Mouse (Mus musculus) myocyte (in vitro differentiated cells): ENCODE results near the gene Tmem174. TPM values are rescaled to one million over a fixed set of nuclear protein-coding genes. Genes with fewer than 3 reads are reported as not detected.
A peak's percentile ranks its signal among the peaks of the same experiment; 100 is the strongest.

ENCODE experiments used
- H3K27me3 ChIP-seq: one replicate; pipeline ENCODE4 v1.6.1; 2011; ENCODE audit not compliant: control insufficient read depth, insufficient read depth, insufficient read length
- H3K36me3 ChIP-seq: one replicate; pipeline ENCODE4 v1.6.1; 2011; ENCODE audit not compliant: control insufficient read depth, insufficient read depth
- H3K4me2 ChIP-seq: one replicate; pipeline ENCODE4 v1.6.1; 2011; ENCODE audit warnings: low read depth, control low read depth
- H3K4me3 ChIP-seq: one replicate; pipeline ENCODE4 v1.5.1; 2011; ENCODE audit warnings: mild to moderate bottlenecking, control low read depth, moderate library complexity
- H3K79me2 ChIP-seq: one replicate; pipeline ENCODE4 v1.6.1; 2011; ENCODE audit not compliant: control insufficient read depth, insufficient read depth
- H3ac ChIP-seq: one replicate; pipeline ENCODE4 v1.6.1; 2011; ENCODE audit not compliant: control insufficient read depth, insufficient read length
- CEBPB ChIP-seq: IDR thresholded peaks from 2 replicates; pipeline ENCODE4 v1.6.1; 2011; ENCODE audit warnings: mild to moderate bottlenecking, moderate library complexity; ENCODE audit not compliant: poor library complexity, insufficient read depth, severe bottlenecking
- E2F4 ChIP-seq: IDR thresholded peaks from one replicate; pipeline ENCODE4 v1.6.1; 2011; ENCODE audit warnings: mild to moderate bottlenecking, control low read depth, moderate library complexity; ENCODE audit not compliant: insufficient read depth
- MAX ChIP-seq: IDR thresholded peaks from one replicate; pipeline ENCODE4 v1.6.1; 2011; ENCODE audit warnings: low read depth, mild to moderate bottlenecking, control low read depth
- MYOD1 ChIP-seq, 3 experiments: IDR thresholded peaks; one replicate each; pipeline ENCODE4 v1.6.1; 2011; ENCODE audit warnings: control low read depth in 2 of 3, low read depth in 2 of 3, mild to moderate bottlenecking in 2 of 3, moderate library complexity in 1 of 3; ENCODE audit not compliant: insufficient read length in 2 of 3, control insufficient read depth in 1 of 3
- MYOG ChIP-seq, 3 experiments: IDR thresholded peaks; one replicate each; pipeline ENCODE4 v1.6.1; 2011; ENCODE audit warnings: control low read depth in 2 of 3, low read depth in 2 of 3, mild to moderate bottlenecking in 2 of 3; ENCODE audit not compliant: insufficient read length in 2 of 3, control insufficient read depth in 1 of 3, insufficient read depth in 1 of 3
- POLR2A ChIP-seq: IDR thresholded peaks from one replicate; pipeline ENCODE4 v1.6.1; 2011; ENCODE audit warnings: low read depth, mild to moderate bottlenecking, control low read depth, moderate library complexity; ENCODE audit not compliant: insufficient read length
- POLR2AphosphoS2 ChIP-seq: IDR thresholded peaks from one replicate; pipeline ENCODE4 v1.6.1; 2011; ENCODE audit warnings: low read depth, control low read depth; ENCODE audit not compliant: insufficient read length
- REST ChIP-seq: IDR thresholded peaks from one replicate; pipeline ENCODE4 v1.6.1; 2011; ENCODE audit warnings: mild to moderate bottlenecking, control low read depth, moderate library complexity; ENCODE audit not compliant: insufficient read depth, insufficient read length
- SRF ChIP-seq: IDR thresholded peaks from one replicate; pipeline ENCODE4 v1.6.1; 2011; ENCODE audit warnings: low read depth; ENCODE audit not compliant: control insufficient read depth, insufficient read length
- TCF12 ChIP-seq: IDR thresholded peaks from one replicate; pipeline ENCODE4 v1.6.1; 2011; ENCODE audit warnings: mild to moderate bottlenecking, control low read depth; ENCODE audit not compliant: poor library complexity, insufficient read depth, severe bottlenecking
- TCF3 ChIP-seq: IDR thresholded peaks from one replicate; pipeline ENCODE4 v1.6.1; 2011; ENCODE audit warnings: low read depth, control low read depth; ENCODE audit not compliant: insufficient read length
- USF1 ChIP-seq: IDR thresholded peaks from one replicate; pipeline ENCODE4 v1.6.1; 2011; ENCODE audit warnings: low read depth, mild to moderate bottlenecking, control low read depth, moderate library complexity
- polyA plus RNA-seq: library from polyadenylated mRNA; unstranded; fragments of >200 nt; fragmentation: generic; extraction: Trizol; gene quantifications from one replicate; pipeline ENCODE4 v1.2.1, GENCODE M21; 2012; ENCODE audit warnings: missing spikeins

Tmem174 gene
- polyA plus RNA-seq, 1 experiment: not detected

- H3K36me3 ChIP-seq: no peaks in the 10 kb centered on the region
- TF ChIP-seq MYOD1 (IDR thresholded peaks at IDR 0.05; ENCODE audit: control insufficient read depth in 1 of 3, insufficient read length in 2 of 3, low read depth in 2 of 3) (no peak), SRF (no peak), MAX (no peak), E2F4 (no peak), CEBPB (no peak), POLR2AphosphoS2 (no peak)
- no peak overlapping the region for H3K4me2 ChIP-seq
- H3K27me3 ChIP-seq: no peaks in the 10 kb centered on the region
- H3ac ChIP-seq: no peak overlapping the region
- no peak overlapping the region for H3K4me3 ChIP-seq
- no peaks in the 10 kb centered on the region for H3K79me2 ChIP-seq
Observed at GRCm38 (mm10) chr13:98633641-98634484, 3.3 kb downstream of the Tmem174 start.

- TF ChIP-seq TCF3 (no peak), POLR2AphosphoS2 (no peak), MYOD1 (IDR thresholded peaks at IDR 0.05; ENCODE audit: control insufficient read depth in 1 of 3, insufficient read length in 2 of 3, low read depth in 2 of 3) (peak in 1 of 3 experiments; percentile 14), POLR2A (no peak), REST (no peak), SRF (no peak), CEBPB (no peak), E2F4 (no peak)
Observed at GRCm38 (mm10) chr13:98632306-98632942, 4.8 kb downstream of the Tmem174 start.

GRCm38 (mm10) chr13:98631105-98631838 lies 5.9 kb downstream of the Tmem174 start:
- Histone ChIP-seq H3K4me2 (no peak overlapping the region), H3ac (no peak overlapping the region), H3K27me3 (no peaks in the 10 kb centered on the region), H3K36me3 (no peaks in the 10 kb centered on the region), H3K79me2 (no peaks in the 10 kb centered on the region), H3K4me3 (no peak overlapping the region)
- TF ChIP-seq TCF12 (no peak), POLR2A (no peak)

More at GRCm38 (mm10) chr13:98632306-98632942, 4.8 kb downstream of the Tmem174 start:
- Histone ChIP-seq H3K79me2 (no peaks in the 10 kb centered on the region), H3K4me3 (no peak overlapping the region), H3K4me2 (peak overlapping the region; percentile 45), H3ac (no peak overlapping the region), H3K36me3 (no peaks in the 10 kb centered on the region), H3K27me3 (no peaks in the 10 kb centered on the region)

- no peak for TF ChIP-seq POLR2A
- TF ChIP-seq E2F4: no peak
- TF ChIP-seq CEBPB: no peak
- no peak for TF ChIP-seq SRF
- TF ChIP-seq POLR2AphosphoS2: no peak
- TF ChIP-seq MYOD1 (IDR thresholded peaks at IDR 0.05; ENCODE audit: control insufficient read depth in 1 of 3, insufficient read length in 2 of 3, low read depth in 2 of 3): no peak
- TF ChIP-seq MYOG (IDR thresholded peaks at IDR 0.05; ENCODE audit: control insufficient read depth in 1 of 3, insufficient read depth in 1 of 3, insufficient read length in 2 of 3, low read depth in 2 of 3): no peak
- Histone ChIP-seq H3K4me3 (no peak overlapping the region), H3K4me2 (no peak overlapping the region), H3K79me2 (no peaks in the 10 kb centered on the region), H3K27me3 (no peaks in the 10 kb centered on the region), H3K36me3 (no peaks in the 10 kb centered on the region), H3ac (no peak overlapping the region)
Observed at GRCm38 (mm10) chr13:98626736-98627135, 10.5 kb downstream of the Tmem174 start.

- no peaks in the 10 kb centered on the region for H3K27me3 ChIP-seq
- TF ChIP-seq USF1: no peak
- TF ChIP-seq E2F4: no peak
- H3K4me2 ChIP-seq: no peak overlapping the region
- no peaks in the 10 kb centered on the region for H3K79me2 ChIP-seq
- no peak overlapping the region for H3ac ChIP-seq
- H3K36me3 ChIP-seq: no peaks in the 10 kb centered on the region
- no peak overlapping the region for H3K4me3 ChIP-seq
Observed at GRCm38 (mm10) chr13:98624506-98624905, 12.7 kb downstream of the Tmem174 start.
